Mouse (Mus musculus): ENCODE data around the gene Lrrc71.

Lrrc71 gene

GRCm38 (mm10) chr3:87763683-87764289 is 15.4 kb upstream of the Lrrc71 start:
- peak in 1 of 2 experiments; percentile 42 for DNase-seq (ENCODE audit: low spot score in 2 of 2)

- no peak for DNase-seq (ENCODE audit: low spot score in 2 of 2)
Measured at GRCm38 (mm10) chr3:87763202-87763601, 14.8 kb upstream of the Lrrc71 start.

- DNase-seq (ENCODE audit: low spot score in 2 of 2) = no peak
Measured at GRCm38 (mm10) chr3:87761408-87762375, 13.3 kb upstream of the Lrrc71 start.

GRCm38 (mm10) chr3:87758641-87759040 is 10.2 kb upstream of the Lrrc71 start:
- no peak for DNase-seq (ENCODE audit: low spot score in 2 of 2)

GRCm38 (mm10) chr3:87756488-87756887 is 8.1 kb upstream of the Lrrc71 start:
- DNase-seq (ENCODE audit: low spot score in 2 of 2) = no peak

- peak; percentile 66 to 86 for DNase-seq (ENCODE audit: low spot score in 2 of 2)
Measured at GRCm38 (mm10) chr3:87755964-87756363, 7.5 kb upstream of the Lrrc71 start.

- DNase-seq (ENCODE audit: low spot score in 2 of 2) = no peak
Measured at GRCm38 (mm10) chr3:87753829-87754228, 5.4 kb upstream of the Lrrc71 start.

- DNase-seq (ENCODE audit: low spot score in 2 of 2) = no peak
Measured at GRCm38 (mm10) chr3:87752567-87752966, 4.1 kb upstream of the Lrrc71 start.

- DNase-seq (ENCODE audit: low spot score in 2 of 2) = no peak
Measured at GRCm38 (mm10) chr3:87749977-87750376, 1.6 kb upstream of the Lrrc71 start.

- peak in 1 of 2 experiments; percentile 62 for DNase-seq (ENCODE audit: low spot score in 2 of 2)
Measured at GRCm38 (mm10) chr3:87749036-87749435, 611 bp upstream of the Lrrc71 start.

GRCm38 (mm10) chr3:87745036-87745659 is 3.3 kb downstream of the Lrrc71 start:
- DNase-seq (ENCODE audit: low spot score in 2 of 2) = no peak

- no peak for DNase-seq (ENCODE audit: low spot score in 2 of 2)
Measured at GRCm38 (mm10) chr3:87743927-87744326, 4.5 kb downstream of the Lrrc71 start.

- peak in 1 of 2 experiments; percentile 56 for DNase-seq (ENCODE audit: low spot score in 2 of 2)
Measured at GRCm38 (mm10) chr3:87742735-87743134, 5.7 kb downstream of the Lrrc71 start.

GRCm38 (mm10) chr3:87742013-87742412 is 6.4 kb downstream of the Lrrc71 start:
- DNase-seq (ENCODE audit: low spot score in 2 of 2) = no peak

- no peak for DNase-seq (ENCODE audit: low spot score in 2 of 2)
Measured at GRCm38 (mm10) chr3:87738906-87739305, 9.5 kb downstream of the Lrrc71 start.

- no peak for DNase-seq (ENCODE audit: low spot score in 2 of 2)
Measured at GRCm38 (mm10) chr3:87735335-87735734, 13.1 kb downstream of the Lrrc71 start.

- DNase-seq (ENCODE audit: low spot score in 2 of 2) = no peak
Measured at GRCm38 (mm10) chr3:87733984-87734761, 14.3 kb downstream of the Lrrc71 start.

GRCm38 (mm10) chr3:87733098-87733497 is 15.3 kb downstream of the Lrrc71 start:
- no peak for DNase-seq (ENCODE audit: low spot score in 2 of 2)

GRCm38 (mm10) chr3:87728696-87729095 is 19.7 kb downstream of the Lrrc71 start:
- peak in 1 of 2 experiments; percentile 4 for DNase-seq (ENCODE audit: low spot score in 2 of 2)

GRCm38 (mm10) chr3:87726191-87726590 is 22.2 kb downstream of the Lrrc71 start:
- DNase-seq (ENCODE audit: low spot score in 2 of 2) = no peak

GRCm38 (mm10) chr3:87725396-87726160 is 22.8 kb downstream of the Lrrc71 start:
- no peak for DNase-seq (ENCODE audit: low spot score in 2 of 2)

Measured in spleen, postnatal 10 days (tissue).